Mouse (Mus musculus) ES-E14 (cell line): ENCODE results near the gene Kdm4b.

Experiments
- HCFC1 ChIP-seq: IDR thresholded peaks from 2 replicates; pipeline ENCODE4 v1.6.1; 2012; ENCODE audit warnings: low read length, inconsistent platforms, borderline replicate concordance; ENCODE audit not compliant: insufficient read depth
- MAFK ChIP-seq: IDR thresholded peaks from 2 replicates; pipeline ENCODE4 v1.6.1; 2014; ENCODE audit warnings: mild to moderate bottlenecking, low read depth, low read length, inconsistent platforms; ENCODE audit not compliant: insufficient read depth
- ZNF384 ChIP-seq: IDR thresholded peaks from 2 replicates; pipeline ENCODE4 v1.6.1; 2012; ENCODE audit warnings: low read depth, low read length, inconsistent platforms

DNA sequence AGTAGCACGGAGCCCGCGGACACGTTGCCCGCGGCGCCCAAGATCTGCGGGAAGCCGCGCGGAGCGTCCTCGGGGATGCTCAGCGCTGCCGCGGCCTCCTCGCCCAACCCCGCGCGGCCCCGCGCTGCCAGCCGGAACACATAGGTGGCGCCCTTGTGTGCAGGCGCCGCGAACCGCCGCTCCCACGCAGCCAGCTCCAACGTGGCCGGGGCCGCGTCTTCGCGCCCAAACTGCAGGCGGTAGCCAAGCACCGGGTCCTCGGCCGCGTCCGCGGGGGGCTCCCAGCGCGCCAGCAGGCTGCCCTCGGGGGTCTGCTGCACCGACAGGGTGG lies 99.7 kb downstream of the Kdm4b start:
- no peak for TF ChIP-seq HCFC1
- TF ChIP-seq ZNF384, result no peak
- TF ChIP-seq MAFK, result no peak
